Mouse (Mus musculus): ENCODE results near the gene Chrdl2. TPM values are rescaled to one million over a fixed set of nuclear protein-coding genes. Genes with fewer than 3 reads are reported as not detected.
A peak's percentile ranks its signal among the peaks of the same experiment; 100 is the strongest.
"Not testable (repeated sequence)": the region's sequence is repeated elsewhere in the genome, so short reads cannot be mapped to it uniquely, and the experiment has no call there.

Gene Chrdl2
- polyA plus RNA-seq (2014; fragmentation: Nextera tagmentation; extraction: Ambion mirVana) = not detected in 2 replicates

- H3K4me1 ChIP-seq (ENCODE audit: control insufficient read depth, insufficient read depth, low read length) = no peaks in the 10 kb centered on the region
- no peaks in the 10 kb centered on the region for H3K9me3 ChIP-seq (replicated peaks; ENCODE audit: control insufficient read depth, low read length)
- ATAC-seq (peak; percentile 90), DNase-seq (ENCODE audit: low spot score) (peak; percentile 75)
- WGBS = 0% methylated on average over 41 of the region's 44 CpGs
- no peak within 1 kb of the TSS for H3K27ac ChIP-seq (ENCODE audit: low read depth, low read length)
- peak within 1 kb of the TSS; percentile 58 for H3K9ac ChIP-seq (ENCODE audit: low read length)
- H3K36me3 ChIP-seq (ENCODE audit: control insufficient read depth, insufficient read depth, low read length) = no peaks in the 10 kb centered on the region
- H3K4me3 ChIP-seq (ENCODE audit: low read depth, low read length) = peak within 1 kb of the TSS; percentile 40
- H3K4me2 ChIP-seq (ENCODE audit: low read length) = peak within 1 kb of the TSS; percentile 86
- peaks cover 41% of the 10 kb centered on the region for H3K27me3 ChIP-seq (replicated peaks; ENCODE audit: control insufficient read depth, insufficient read depth, low read length)
Measured at GRCm38 (mm10) chr7:100005790-100006189, at the start of gene Chrdl2. Gene Chrdl2 (plus strand): TSS chr7:100006172.

GRCm38 (mm10) chr7:99957226-99957965 lies 48.6 kb upstream of the Chrdl2 start:
- Histone ChIP-seq H3K4me2 (ENCODE audit: low read length) (no peak overlapping the region), H3K27me3 (replicated peaks; ENCODE audit: control insufficient read depth, insufficient read depth, low read length) (no peaks in the 10 kb centered on the region), H3K4me3 (ENCODE audit: low read depth, low read length) (no peak overlapping the region), H3K36me3 (ENCODE audit: control insufficient read depth, insufficient read depth, low read length) (no peaks in the 10 kb centered on the region), H3K27ac (ENCODE audit: low read depth, low read length) (no peak overlapping the region), H3K9ac (ENCODE audit: low read length) (no peak overlapping the region), H3K4me1 (ENCODE audit: control insufficient read depth, insufficient read depth, low read length) (no peaks in the 10 kb centered on the region), H3K9me3 (replicated peaks; ENCODE audit: control insufficient read depth, low read length) (no peaks in the 10 kb centered on the region)
- DNase-seq (ENCODE audit: low spot score) = peak; percentile 34
- no peak for ATAC-seq
- 77% methylated on average over 12 of the region's 12 CpGs for WGBS

GRCm38 (mm10) chr7:99960571-99960970 lies 45.4 kb upstream of the Chrdl2 start:
- not testable (repeated sequence) for H3K4me2 ChIP-seq (ENCODE audit: low read length); H3K27ac ChIP-seq (ENCODE audit: low read depth, low read length); H3K27me3 ChIP-seq (replicated peaks; ENCODE audit: control insufficient read depth, insufficient read depth, low read length); H3K36me3 ChIP-seq (ENCODE audit: control insufficient read depth, insufficient read depth, low read length); H3K4me3 ChIP-seq (ENCODE audit: low read depth, low read length); H3K9ac ChIP-seq (ENCODE audit: low read length); ATAC-seq; DNase-seq (ENCODE audit: low spot score); H3K9me3 ChIP-seq (replicated peaks; ENCODE audit: control insufficient read depth, low read length)
- H3K4me1 ChIP-seq (ENCODE audit: control insufficient read depth, insufficient read depth, low read length) = peaks cover 11% of the 10 kb centered on the region; the same call in 1 of the 2 replicates
- 90% methylated on average over 2 of the region's 2 CpGs for WGBS

GRCm38 (mm10) chr7:99961518-99961917 lies 44.5 kb upstream of the Chrdl2 start:
- no peak overlapping the region for H3K4me3 ChIP-seq (ENCODE audit: low read depth, low read length)
- no peak overlapping the region for H3K4me2 ChIP-seq (ENCODE audit: low read length)
- no peaks in the 10 kb centered on the region for H3K27me3 ChIP-seq (replicated peaks; ENCODE audit: control insufficient read depth, insufficient read depth, low read length)
- H3K9me3 ChIP-seq (replicated peaks; ENCODE audit: control insufficient read depth, low read length) = no peaks in the 10 kb centered on the region
- H3K36me3 ChIP-seq (ENCODE audit: control insufficient read depth, insufficient read depth, low read length) = no peaks in the 10 kb centered on the region
- H3K9ac ChIP-seq (ENCODE audit: low read length) = no peak overlapping the region
- peaks cover 19% of the 10 kb centered on the region for H3K4me1 ChIP-seq (ENCODE audit: control insufficient read depth, insufficient read depth, low read length)
- ATAC-seq (no peak), DNase-seq (ENCODE audit: low spot score) (no peak)
- no peak overlapping the region for H3K27ac ChIP-seq (ENCODE audit: low read depth, low read length)
- WGBS = 96% methylated on average over 2 of the region's 2 CpGs

GRCm38 (mm10) chr7:99962536-99963236 lies 43.3 kb upstream of the Chrdl2 start:
- Histone ChIP-seq H3K9ac (ENCODE audit: low read length) (no peak overlapping the region), H3K4me3 (ENCODE audit: low read depth, low read length) (no peak overlapping the region), H3K27me3 (replicated peaks; ENCODE audit: control insufficient read depth, insufficient read depth, low read length) (no peaks in the 10 kb centered on the region), H3K4me1 (ENCODE audit: control insufficient read depth, insufficient read depth, low read length) (peaks cover 22% of the 10 kb centered on the region), H3K9me3 (replicated peaks; ENCODE audit: control insufficient read depth, low read length) (no peaks in the 10 kb centered on the region), H3K27ac (ENCODE audit: low read depth, low read length) (no peak overlapping the region), H3K4me2 (ENCODE audit: low read length) (no peak overlapping the region), H3K36me3 (ENCODE audit: control insufficient read depth, insufficient read depth, low read length) (no peaks in the 10 kb centered on the region)
- WGBS = 65% methylated on average over 8 of the region's 8 CpGs
- DNase-seq (ENCODE audit: low spot score) (peak; percentile 23), ATAC-seq (no peak)

- Histone ChIP-seq H3K4me3 (ENCODE audit: low read depth, low read length) (no peak overlapping the region), H3K27me3 (replicated peaks; ENCODE audit: control insufficient read depth, insufficient read depth, low read length) (no peaks in the 10 kb centered on the region), H3K4me2 (ENCODE audit: low read length) (no peak overlapping the region), H3K27ac (ENCODE audit: low read depth, low read length) (no peak overlapping the region), H3K4me1 (ENCODE audit: control insufficient read depth, insufficient read depth, low read length) (peaks cover 25% of the 10 kb centered on the region), H3K9ac (ENCODE audit: low read length) (no peak overlapping the region), H3K36me3 (ENCODE audit: control insufficient read depth, insufficient read depth, low read length) (no peaks in the 10 kb centered on the region), H3K9me3 (replicated peaks; ENCODE audit: control insufficient read depth, low read length) (no peaks in the 10 kb centered on the region)
- no peak for ATAC-seq
- WGBS = 77% methylated on average over 3 of the region's 3 CpGs
- DNase-seq (ENCODE audit: low spot score) = no peak
Measured at GRCm38 (mm10) chr7:99963237-99963860, 42.6 kb upstream of the Chrdl2 start.

GRCm38 (mm10) chr7:99965020-99965841 lies 40.7 kb upstream of the Chrdl2 start:
- Histone ChIP-seq H3K36me3 (ENCODE audit: control insufficient read depth, insufficient read depth, low read length) (no peaks in the 10 kb centered on the region), H3K9me3 (replicated peaks; ENCODE audit: control insufficient read depth, low read length) (no peaks in the 10 kb centered on the region), H3K4me1 (ENCODE audit: control insufficient read depth, insufficient read depth, low read length) (peaks cover 40% of the 10 kb centered on the region), H3K4me3 (ENCODE audit: low read depth, low read length) (no peak overlapping the region), H3K27ac (ENCODE audit: low read depth, low read length) (peak overlapping the region; percentile 70), H3K4me2 (ENCODE audit: low read length) (peak overlapping the region; percentile 22; the same call in 1 of the 2 replicates), H3K9ac (ENCODE audit: low read length) (peak overlapping the region; percentile 45; the same call in 1 of the 2 replicates), H3K27me3 (replicated peaks; ENCODE audit: control insufficient read depth, insufficient read depth, low read length) (no peaks in the 10 kb centered on the region)
- DNase-seq (ENCODE audit: low spot score) (peak; percentile 60), ATAC-seq (peak; percentile 47)
- 27% methylated on average over 9 of the region's 9 CpGs for WGBS

GRCm38 (mm10) chr7:99966011-99966721 lies 39.8 kb upstream of the Chrdl2 start:
- Histone ChIP-seq H3K4me2 (ENCODE audit: low read length) (no peak overlapping the region), H3K27me3 (replicated peaks; ENCODE audit: control insufficient read depth, insufficient read depth, low read length) (no peaks in the 10 kb centered on the region), H3K27ac (ENCODE audit: low read depth, low read length) (peak overlapping the region; percentile 35; the same call in 1 of the 2 replicates), H3K4me1 (ENCODE audit: control insufficient read depth, insufficient read depth, low read length) (peaks cover 40% of the 10 kb centered on the region), H3K9me3 (replicated peaks; ENCODE audit: control insufficient read depth, low read length) (no peaks in the 10 kb centered on the region), H3K9ac (ENCODE audit: low read length) (no peak overlapping the region), H3K4me3 (ENCODE audit: low read depth, low read length) (no peak overlapping the region), H3K36me3 (ENCODE audit: control insufficient read depth, insufficient read depth, low read length) (no peaks in the 10 kb centered on the region)
- DNase-seq (ENCODE audit: low spot score) (peak; percentile 41), ATAC-seq (peak; percentile 30; the same call in 1 of the 2 replicates)
- WGBS = 38% methylated on average over 9 of the region's 9 CpGs

Measured in forebrain, embryonic 14.5 days (tissue).